Mouse (Mus musculus) heart, postnatal 14 days (tissue): ENCODE measurements at regions not wholly inside any gene's neighbourhood (a gene's known extent, or its start where the extent isn't known, plus 50 kb on each side); places are given as distances from the start of the nearest gene placed in this dataset.
"Not testable (repeated sequence)": the region's sequence is repeated elsewhere in the genome, so short reads cannot be mapped to it uniquely, and the experiment has no call there.

Experiments
- DNase-seq, 2 experiments: peaks; one replicate each; pipeline ENCODE4 v3.0.0; 2021 to 2022
- intact Hi-C: fragments of 180-260 bp; cut with DNase I; formaldehyde crosslinking; loops from one replicate; pipeline ENCODE4 v1.15.1; 2025

DNA sequence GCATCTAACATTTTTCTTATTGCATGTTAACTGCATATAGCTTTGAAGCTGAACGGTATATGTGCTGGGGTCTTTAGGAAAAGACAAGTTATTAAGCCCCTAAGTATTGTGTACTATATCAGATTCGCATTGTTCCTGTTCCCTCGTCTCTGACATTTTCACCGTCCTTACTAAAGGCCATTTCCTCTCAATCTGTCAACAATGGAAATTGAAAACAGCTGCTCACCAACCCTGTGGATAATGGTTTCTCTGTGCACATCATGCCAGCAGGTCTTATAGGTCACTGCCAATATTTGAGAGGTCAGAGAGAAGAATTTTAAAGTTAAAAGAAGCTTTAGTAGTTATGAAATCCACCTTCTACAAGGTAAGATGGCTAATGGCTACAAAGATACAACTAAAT lies 797.4 kb upstream of the Impad1 start:
- intact Hi-C loops = no loop called here
- no peak for DNase-seq

DNA sequence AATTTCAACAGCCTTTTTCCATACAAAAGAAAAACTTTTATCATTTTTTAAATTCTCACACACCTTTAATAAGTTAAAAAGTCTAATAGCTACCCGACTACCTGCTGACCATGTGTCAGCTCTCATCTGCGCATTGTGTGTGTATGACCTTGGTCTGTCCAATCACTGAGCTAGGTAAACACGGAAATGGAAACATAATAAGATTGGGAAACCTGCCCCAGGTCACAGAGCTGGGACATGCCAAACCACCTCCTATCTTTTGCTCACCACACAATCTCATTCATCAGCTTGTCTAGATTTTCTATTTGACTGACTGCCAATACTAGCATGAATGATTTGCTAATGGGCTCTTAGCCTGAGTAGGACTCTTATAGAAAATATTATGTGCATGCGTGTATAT lies 794.3 kb upstream of the Impad1 start:
- DNase-seq = no peak
- intact Hi-C loops = no loop called here

DNA sequence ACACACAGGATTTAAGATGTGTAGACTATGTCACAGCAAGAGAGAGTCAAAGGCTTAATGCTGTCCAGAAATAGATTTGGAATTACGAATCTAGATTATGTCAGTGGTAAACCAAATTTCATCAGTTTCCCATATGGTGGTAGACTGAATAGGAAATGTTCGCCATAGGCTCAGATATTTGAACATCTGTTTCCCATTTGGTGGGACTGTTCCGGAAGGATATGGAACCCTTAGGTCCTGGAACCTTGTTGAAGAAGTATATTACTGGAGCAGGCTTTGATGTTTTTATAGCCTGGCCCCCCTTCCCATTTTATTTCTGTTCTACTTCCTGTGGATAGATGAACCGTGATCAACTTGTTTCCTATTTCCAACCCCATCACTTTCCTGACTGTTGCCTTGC lies 792.0 kb upstream of the Impad1 start:
- intact Hi-C loops = no loop called here
- no peak for DNase-seq

DNA sequence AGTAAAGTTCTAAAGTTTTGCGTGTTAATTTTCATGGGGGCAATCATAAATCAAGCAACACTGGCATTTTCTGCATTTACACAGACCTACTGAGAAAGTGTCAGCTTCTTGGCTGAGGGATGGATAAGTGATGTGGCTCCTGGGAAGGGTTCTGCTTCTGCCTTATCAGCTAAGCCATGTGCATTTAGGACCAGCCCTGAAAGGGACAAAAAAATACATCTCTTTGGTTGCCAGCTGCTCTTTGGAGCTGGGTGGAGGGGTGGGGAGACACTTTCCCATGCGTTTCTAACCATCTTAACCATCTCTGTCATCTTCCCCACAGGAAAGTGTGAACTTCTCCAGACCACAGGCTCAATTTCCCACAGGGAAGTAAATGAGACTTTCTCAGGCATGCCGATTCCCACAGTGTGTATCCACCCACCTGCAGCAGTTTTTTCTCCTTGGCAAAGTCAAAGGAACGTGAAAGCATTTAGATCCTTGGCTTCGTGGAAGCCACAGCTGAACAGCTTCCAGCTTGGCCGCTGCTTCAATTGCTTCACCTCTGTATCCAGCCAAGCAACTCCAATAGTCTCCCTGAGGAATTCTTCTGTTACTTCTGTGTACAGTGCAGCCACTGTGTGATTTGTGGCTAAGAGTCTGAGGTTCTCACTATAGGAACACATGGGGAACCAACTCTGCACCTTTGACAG lies 791.0 kb upstream of the Impad1 start:
- intact Hi-C loops = no loop called here
- peak; percentile 59 to 60 for DNase-seq

DNA sequence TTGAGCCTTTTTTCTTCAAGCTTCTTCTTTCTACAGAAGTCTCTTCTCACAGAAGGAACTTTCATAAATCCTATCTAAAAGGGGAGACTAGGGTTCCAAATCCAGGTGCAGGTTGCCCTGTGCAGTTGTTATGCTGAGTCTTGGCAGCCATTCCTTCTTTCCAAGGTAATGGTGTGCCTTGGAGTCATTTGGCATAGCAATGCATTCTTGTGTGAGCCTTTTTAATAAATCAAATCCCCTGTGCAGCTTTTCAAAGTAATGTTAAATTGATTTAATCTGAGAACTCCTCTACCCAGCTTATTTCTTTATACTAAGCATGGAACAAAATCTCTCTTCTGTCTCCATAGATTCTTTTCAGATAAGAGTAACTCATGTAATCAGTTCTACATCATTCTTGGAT lies 774.9 kb upstream of the Impad1 start:
- intact Hi-C loops = no loop called here
- no peak for DNase-seq

DNA sequence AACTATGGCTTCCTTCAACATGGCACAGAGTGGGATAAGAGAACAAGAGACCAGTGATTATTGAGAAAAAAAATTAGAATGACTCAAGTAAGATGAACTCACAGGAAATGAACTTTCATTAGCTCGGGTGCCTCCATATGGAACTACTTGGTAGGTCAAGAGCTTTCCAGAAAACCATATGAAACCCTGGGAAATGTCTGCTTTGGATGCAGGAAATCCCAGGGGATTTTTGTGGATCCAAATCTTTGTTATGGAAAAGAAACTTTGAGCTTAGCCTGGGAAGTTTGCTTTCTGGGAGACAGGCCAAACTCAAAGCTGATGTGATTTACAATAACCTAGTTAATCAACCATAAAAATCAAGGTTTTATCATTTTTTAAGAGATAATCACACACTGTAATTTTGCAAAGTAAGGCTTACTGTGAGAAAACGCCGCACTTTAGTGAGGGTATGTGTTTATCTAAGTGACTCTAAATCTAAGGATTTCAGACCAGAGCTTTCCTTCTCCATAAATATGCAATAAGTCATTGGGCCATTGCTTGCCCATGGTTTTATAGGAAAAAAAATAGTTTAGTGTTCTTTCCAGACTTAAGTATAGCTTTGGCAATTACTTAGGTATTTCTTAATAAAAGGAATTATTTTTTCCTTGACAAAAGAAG lies 767.0 kb upstream of the Impad1 start:
- intact Hi-C loops = no loop called here
- peak in 1 of 2 experiments; percentile 11 for DNase-seq

DNA sequence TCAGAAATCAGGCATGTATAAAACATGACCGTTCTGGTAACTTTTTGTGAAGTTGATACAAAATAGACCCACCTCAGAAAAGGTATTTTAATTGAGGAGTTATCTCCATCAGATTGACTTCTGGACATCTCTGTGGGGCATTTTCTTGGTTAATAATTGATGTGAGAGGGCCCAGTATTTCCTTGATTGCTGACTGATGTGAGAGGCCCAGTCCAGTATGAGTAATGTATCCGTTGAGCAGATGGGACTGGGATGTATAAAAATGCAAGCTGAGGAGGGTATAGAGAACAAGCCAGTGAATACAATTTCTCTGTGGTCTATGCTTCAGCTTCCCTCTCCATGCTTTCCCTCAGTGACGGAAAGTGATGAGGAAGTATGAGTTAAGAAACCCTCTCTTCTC lies 747.0 kb upstream of the Impad1 start:
- intact Hi-C loops = no loop called here
- DNase-seq = no peak

DNA sequence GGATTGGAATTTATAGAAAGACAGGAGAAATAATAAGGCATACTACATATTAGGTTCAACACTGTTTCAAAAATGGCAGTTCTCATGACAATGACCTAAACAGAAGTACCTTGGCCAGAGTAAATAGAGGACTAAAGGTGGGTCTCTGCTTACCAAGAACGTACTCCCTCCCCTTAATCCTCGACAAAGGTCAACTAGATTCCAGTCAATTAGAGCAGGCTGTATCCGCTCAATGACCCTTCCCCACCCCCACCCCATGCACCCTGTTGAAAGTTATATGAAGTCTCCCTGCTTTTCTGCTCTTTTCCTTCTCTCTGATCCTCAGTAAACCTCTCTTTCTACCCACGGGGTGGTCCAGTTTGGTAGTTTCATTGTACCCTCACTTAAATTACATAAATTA lies 737.3 kb upstream of the Impad1 start:
- DNase-seq = no peak
- intact Hi-C loops = no loop called here

DNA sequence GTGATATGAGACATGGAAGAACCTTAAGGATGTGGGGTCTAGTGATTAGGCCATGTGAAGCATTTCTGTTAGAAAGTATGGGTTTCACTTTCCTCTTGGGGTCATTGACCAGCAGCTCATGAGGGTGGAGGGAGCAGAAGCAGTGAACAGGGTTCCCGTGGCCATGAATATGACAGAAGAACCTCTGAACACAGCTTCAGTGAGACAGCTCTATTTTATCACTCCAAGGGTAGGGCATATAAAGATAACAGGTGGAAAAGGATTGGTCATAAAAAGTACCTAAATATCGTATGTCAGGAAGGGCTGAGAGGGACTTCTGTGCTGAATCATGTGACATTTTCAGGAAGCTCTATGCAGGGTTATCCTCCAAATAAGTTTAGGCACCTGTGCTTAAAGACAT lies 725.4 kb upstream of the Impad1 start:
- DNase-seq = no peak

DNA sequence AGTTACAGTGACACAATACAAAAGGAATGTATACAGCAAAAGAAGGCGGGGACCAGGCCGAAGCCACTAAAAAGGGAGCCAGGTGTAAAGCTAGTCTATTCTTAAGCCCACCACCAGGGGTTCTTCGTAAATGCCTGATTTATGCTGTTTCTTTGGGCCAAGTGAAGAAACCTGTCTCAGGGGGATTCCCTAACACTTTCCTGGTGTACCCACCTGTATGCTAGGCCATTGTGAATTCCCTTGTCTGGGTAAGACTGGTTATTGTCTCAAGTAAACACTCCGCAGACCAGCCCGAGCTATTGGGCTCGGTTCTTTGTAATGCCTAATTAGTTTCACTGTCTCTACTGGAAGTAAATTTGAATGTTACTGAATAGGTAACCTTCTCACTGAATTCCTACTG lies 722.3 kb upstream of the Impad1 start:
- DNase-seq, intact Hi-C loops: not testable (repeated sequence)

More for the DNA sequence above, 725.4 kb upstream of the Impad1 start:
- intact Hi-C loops = no loop called here

DNA sequence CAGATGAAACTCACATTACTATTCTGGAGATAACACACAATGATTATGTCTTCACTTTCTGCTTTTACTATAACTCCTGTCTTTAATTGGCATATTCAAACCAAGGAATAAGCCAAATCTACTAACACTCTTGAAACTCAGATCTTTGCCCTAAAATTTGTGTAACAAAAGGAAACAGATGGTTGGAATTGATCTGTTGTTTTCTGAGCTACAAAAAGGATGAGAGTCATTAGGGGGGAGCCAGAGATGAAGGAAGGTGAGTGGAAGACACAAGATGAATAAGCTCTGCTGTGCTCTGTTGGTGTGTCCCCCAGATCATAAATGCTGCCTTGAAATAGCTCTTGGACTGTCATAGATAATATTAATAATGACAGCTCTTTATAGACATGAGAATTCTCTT lies 718.6 kb upstream of the Impad1 start:
- DNase-seq = no peak
- intact Hi-C loops = no loop called here

DNA sequence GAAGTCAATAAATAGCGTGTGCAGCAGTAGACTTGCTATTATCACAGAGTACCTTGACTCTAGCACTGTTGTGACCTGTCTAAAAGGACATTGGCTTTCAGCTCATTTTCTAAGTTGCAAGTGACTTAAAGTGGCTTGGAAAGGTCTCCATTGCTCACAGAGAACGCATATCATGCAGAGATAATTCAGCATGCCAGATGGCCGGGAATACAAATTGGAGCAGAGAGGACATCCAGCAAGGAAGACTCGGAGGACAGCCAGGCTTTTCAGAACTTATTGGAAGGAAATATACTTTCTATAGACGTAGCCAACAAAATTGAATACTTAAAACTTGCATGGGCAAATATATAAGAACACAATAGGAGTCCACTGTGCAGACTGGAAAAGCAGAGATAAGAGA lies 716.2 kb upstream of the Impad1 start:
- no peak for DNase-seq
- intact Hi-C loops = no loop called here

DNA sequence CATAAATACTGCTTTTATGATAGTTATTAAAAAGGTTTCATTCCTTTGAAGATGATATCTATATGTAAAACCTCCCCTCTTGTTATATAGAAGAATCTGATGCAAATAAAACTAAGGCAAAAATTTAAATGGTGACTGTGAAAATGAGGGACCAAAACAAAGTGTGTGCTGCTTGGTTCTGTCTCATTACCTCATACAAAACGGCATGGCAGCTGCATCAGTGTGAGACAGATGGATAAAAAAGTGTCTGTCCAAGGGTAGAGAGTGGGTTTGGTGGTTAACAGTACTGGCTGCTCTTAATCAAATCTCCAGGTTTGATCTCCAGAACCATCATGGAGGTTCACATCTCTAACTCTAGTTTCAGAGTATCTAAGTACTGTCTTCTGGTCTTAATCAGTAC lies 701.9 kb upstream of the Impad1 start:
- DNase-seq = no peak
- intact Hi-C loops = no loop called here

DNA sequence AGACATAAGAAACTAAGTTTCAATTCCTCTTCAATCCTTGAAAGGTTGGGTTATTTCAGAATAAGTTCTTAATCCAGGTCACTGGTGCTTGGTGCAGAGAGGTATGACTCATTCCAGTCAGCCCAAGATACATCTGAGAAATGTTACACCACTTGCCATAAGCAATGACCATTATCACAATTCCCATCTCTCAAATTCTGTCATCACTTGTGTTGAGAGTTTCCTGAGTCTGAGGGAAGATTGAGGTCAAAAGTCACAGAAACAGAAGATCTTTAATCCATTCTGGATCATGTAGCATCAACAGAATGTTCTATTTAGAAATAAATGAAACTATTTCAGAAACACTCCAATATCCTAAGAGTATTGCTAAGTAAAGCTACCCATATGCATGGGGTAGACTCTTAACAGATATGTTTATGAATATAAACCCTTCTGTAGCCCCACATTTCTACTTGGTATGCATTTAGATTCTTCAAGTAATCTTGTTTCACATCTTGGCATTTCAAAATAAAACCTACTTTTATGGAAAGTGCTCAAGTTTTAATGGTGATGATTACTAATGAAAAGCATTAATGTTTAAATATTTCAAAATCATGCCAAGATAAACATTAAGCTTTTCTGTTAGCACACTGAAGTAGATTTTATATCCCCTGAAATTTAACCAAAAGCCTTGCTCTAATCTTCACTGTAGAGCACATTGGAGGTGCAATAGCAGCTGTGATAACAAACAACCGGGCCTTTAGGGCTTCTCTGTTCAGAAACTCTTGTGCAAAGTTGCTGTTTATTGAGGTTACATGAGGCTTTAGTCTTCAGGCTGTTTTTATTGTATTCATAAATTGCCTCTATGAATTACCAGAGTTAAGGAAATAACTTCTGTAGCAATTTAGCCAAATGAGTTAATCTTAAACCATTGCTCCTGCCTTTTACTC lies 701.2 kb upstream of the Impad1 start:
- no peak for DNase-seq
- intact Hi-C loops = no loop called here

DNA sequence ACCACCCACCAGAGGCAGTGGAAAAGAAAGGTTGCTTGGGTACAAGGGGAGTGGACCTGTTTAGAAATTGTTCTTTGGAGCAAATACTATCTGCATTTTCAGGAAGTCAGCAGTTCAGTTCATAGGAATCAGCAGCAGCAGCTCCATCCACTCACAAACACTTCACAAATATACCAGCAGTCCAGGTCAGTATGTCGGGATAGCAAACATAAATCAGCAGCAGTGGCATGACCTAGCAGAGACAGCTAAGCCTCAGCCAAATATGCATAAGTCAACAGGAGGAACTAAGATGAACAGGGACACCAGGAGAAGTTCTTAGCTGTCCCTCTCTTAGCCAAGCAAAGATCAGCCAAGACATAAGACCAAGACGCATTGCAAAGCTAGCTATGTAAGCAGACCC lies 693.6 kb upstream of the Impad1 start:
- intact Hi-C loops = no loop called here
- DNase-seq = no peak

DNA sequence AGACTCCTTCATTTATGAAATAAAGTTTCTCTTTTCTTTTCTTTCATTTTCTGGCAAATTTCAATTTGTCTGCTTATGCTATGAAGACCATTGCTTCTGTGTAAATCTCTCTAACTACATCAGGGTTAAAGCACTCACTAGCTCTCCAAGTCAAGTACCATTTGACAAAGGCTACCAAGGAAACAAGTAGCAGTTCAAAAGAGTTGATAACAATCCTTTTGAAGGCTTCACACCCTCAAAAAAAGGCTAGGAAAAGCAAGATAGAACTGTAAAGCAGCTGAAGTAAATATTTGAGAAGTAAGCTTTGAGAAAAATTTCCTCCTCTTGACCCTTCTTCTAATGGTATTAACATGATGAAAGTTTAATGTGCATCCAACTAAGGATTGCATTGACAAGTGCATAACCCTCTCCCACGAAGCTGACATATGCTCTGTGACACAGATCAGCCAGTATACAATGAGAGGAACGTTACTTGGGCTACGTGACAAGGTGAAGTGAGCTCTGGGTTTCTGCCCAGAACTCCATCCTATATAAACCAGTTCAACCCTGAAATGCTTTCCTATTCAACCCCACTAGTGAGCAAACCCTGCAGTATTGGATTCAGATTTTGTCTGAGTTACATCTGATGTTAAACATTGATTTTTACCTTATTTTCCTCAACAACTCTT lies 678.9 kb upstream of the Impad1 start:
- no peak for DNase-seq
- intact Hi-C loops = no loop called here

DNA sequence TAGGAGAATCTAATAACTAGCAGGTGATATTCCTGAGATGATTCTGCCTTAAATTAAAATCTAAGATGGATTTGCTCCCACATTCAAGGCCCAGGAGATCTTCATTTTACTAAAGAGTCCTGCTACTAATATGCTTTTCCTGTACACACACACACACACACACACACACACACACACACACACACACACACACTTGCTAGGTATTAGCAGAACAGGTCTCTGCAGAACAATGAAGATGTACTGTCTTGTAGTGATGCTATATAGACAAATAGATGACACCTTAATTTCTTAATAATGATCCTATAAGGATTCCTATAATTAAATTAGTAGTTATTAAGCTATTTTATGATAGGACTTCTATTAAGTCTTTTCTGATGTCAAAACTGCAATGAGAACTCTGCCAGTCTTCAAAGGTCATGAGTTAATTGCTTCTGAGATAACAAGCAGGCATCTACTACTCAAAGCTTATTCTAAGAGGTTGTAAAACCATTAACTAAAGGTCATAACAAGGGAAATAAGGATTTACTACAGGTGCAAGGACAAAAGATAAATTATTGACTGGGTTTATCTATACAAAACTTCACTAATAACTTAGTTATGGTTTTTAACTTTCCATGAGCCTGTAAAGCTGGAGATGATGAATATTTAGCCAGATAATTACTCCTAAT lies 666.0 kb upstream of the Impad1 start:
- DNase-seq = no peak
- intact Hi-C loops = no loop called here

DNA sequence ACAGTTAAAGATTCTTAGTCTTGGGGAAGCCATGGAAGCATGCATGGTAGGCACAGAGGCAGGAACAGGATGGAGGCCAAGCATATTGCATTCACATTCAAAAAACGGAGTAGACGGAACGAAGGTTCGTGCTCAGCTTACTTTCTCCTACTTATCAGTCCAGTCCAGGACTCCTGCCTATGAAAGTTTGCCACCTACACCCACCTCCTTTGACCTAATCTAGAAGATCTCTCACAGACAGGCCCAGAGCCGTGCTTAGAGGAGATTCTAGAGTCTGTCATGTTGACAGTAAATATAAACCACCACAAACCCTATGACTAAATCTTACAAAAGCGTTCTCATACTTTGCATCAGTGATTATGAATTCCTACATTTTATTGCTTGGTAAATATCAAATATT lies 657.3 kb upstream of the Impad1 start:
- DNase-seq = no peak
- intact Hi-C loops = no loop called here

DNA sequence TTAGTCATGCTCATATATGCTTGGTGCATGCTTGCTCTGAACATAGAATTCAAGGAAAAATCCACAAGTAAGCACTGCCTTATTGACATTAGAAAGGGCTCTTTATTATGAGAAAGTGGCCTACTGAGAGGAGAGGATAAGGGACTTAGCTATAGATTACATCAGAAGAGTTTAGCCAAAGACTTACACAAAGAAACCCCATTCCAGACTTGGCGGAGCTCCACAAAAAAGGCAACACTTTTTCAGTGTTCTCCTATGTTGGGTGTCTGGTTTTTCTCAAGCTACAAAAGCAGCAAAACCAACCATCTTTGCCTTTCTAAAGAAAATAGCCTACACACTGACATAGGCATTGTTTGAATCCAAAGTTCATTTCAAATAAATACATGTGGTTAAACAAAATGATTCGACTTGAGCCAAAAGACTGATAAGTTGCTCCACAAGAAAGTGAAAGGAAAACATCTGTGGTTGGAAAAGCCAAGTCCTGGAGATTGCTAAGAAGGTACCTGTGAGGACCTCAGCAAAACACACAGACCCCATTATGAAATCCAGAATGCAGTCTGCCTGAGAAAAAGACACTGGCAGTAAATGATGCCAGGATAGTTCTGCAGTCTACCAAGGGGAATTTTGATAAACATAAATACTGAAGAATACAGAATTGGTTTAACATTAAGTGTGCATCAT lies 648.3 kb upstream of the Impad1 start:
- DNase-seq = no peak
- intact Hi-C loops = no loop called here

DNA sequence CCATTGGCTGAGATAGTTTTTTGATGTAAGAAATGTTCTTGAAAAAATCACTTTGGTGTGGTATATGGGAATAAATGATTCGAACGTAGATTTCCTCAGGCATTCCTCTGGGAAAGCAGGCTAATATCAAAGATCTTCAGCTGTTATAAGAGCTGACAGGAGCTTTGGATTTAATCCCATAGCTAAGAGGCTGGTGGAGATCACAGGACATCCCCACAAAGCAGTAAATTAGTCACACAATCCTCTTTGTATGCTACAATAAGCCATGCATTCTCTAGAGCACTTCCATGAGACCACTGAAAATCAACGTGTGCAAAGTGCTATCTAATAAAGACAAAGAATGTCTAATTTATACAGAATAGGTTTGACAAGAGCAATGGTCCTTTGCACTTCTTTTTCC lies 643.9 kb upstream of the Impad1 start:
- DNase-seq = no peak
- intact Hi-C loops = no loop called here
